Mouse (Mus musculus): ENCODE results near the gene Crabp2.
A peak's percentile ranks its signal among the peaks of the same experiment; 100 is the strongest.

The Crabp2 gene

DNA sequence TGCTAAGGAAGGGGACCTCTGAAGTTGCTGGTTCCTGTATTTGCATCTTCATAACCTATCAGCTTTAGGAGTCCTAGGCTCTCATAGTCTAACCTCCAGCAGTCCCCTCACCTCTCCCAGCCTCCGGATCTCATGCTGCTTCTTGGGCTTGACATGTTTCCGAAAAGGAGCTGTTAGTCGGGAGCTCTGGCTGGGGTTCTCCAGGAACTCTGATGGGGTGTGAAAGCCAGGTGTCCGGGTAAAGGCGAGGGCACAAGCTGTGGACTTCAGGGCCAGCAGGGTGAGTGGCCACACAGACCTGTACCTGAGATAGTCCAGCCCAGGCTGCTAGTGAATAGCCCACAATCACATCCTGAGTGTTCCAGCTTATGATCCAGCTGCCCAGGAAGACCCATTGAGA is 21.0 kb upstream of the Crabp2 start:
- no peak for DNase-seq (ENCODE audit: low spot score in 2 of 2)

DNA sequence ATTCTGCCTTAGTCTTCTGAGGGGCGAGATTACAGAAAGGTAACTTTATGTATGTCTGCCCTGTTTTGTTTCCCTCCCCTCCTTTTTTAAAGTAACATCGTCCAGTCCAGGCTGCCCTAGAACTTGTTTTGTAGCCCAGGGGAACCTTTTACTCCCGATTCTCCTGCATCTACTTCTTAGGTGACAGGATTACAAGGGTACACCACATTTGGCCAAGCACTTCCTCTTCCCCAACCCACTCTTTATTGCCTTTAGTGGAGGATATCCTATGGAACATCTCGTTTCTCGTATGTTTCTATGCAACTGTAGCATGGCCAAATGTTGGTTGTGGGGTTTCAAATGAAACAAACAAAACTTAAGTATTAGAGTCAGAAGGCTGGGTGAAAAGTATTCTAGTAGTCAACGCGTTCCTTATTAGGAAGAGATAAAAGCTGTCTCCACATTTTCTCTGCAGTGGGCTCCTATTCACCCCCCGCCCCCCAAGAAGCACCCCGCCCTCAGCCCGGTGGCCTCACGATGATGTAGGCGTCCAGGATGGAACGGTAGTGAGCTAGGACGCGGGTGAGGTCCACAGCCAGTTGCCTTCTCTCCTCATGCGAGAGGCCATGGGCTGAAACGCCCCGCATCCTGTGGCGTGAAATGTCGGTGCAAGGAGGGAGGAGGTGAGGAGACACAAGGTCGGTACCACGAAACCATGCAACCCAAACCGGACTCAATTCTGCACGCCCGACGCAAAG is 19.0 kb upstream of the Crabp2 start:
- no peak for DNase-seq (ENCODE audit: low spot score in 2 of 2)

DNA sequence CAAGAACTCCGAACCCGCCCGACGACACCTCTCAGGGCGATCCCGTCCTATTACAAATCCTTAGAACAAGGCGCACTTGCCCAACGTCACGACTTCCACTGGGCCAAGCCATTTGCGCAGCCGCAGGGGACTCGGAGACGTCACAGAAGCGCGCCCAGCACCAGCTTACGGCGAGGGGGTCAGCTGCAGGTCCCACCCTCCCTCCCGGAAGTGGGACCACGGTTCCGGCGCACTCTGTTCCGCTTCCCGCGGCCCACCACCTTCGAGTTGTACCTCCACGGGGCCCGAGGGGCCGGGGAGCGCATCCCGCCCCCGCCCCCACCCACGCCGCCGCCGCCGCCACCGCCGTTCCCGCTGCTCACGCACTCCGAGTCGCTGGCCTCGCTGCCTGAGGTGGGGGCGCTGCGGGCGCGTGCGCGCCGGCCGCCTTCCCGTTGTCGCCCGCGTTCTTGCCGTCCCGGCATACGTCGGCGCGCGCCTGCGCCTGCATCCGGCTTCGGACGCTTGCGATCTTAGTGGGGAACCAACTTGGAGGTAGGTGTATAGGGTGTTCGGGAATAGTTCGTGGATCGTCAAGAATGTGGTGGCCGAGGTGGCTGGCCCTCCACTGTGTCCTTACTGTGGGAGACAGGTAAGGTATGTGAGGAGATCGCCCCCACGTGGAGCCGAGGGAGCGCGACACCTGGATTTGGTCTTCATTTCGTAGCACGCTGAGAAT is 18.2 kb upstream of the Crabp2 start, which contains the start of the genes Isg20l2 and Rrnad1:
Gene Isg20l2 (plus strand): TSS at position 237 of the 718 bp plus-strand sequence.
Gene Rrnad1 (minus strand): TSS at position 640 of the 718 bp plus-strand sequence.
- peak; percentile 97 for DNase-seq (ENCODE audit: low spot score in 2 of 2)

DNA sequence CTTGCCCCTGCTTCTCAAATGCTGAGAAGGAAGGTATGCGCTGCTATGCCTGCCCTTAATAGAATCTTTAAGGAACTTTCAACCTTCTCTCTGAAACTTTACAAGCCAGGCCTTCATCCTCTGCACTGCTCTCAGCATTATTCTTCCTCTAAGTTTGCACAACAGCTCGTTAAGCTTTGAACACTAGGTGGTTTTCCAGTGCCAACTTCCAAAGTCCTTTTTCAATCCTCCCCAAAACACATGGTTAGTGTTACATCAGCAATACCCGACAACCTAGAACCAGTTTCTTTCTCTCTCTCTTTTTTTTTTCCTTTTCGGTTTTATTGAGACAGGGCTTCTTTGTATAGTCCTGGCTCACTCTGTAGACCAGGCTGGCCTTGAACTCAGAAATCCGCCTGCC is 14.4 kb upstream of the Crabp2 start:
- no peak for DNase-seq (ENCODE audit: low spot score in 2 of 2)

DNA sequence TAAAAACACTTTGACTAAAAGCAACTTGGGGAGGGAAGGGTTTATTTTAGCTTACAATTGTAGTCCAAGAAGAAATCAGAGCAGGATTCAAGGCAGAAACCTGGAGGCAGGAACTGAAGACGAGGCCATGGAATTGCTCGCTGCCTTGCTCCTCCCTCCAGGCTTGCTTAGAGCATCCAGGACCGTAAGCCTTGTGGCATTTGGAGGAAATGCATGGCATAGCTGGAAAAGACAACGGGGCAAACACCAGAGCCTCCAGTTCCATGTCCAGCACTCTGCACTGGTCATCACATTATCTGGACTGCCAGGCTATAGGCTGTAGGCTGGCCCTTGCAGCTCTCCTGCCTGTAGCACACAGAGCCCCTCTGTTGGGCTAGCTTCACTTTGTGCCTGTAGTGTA is 14.0 kb upstream of the Crabp2 start:
- DNase-seq (ENCODE audit: low spot score in 2 of 2) = no peak

DNA sequence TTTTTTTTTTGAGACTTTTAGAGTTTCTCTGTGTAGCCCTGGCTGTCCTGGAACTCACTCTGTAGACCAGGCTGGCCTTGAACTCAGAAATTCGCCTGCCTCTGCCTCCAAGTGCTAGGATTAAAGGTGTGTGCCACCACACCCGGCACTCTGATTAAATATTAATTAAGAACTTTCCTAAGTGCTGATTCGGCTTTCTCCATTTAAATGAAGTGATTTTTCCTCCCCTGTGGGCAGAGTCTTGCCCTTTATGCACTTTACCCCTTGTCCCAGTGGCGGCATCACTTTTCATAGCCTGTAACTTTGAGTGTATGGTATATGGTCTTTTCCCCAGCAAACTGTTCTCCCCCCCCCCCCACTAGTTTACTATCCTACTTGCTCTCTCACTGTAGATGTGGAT is 13.3 kb upstream of the Crabp2 start:
- DNase-seq (ENCODE audit: low spot score in 2 of 2) = no peak

DNA sequence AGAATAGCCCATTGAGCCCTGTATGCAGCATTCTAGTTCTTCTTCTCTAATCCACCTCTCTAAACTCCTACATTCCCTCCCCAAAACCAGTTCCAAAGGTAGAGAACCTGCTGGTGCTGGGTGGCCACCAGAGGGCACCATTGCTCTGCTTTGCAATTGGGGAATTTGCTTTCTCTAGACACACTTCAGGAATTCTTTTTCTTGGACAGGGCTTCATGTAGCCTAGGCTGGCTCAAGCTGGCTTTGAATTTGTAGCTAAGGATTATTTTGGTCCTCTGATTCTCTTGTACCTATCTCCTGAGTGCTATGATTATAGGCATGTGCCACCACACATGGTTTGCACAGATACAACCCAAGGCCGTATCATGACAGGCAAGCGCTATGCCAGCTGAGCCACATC is 12.7 kb upstream of the Crabp2 start:
- peak in 1 of 2 experiments; percentile 37 for DNase-seq (ENCODE audit: low spot score in 2 of 2)

DNA sequence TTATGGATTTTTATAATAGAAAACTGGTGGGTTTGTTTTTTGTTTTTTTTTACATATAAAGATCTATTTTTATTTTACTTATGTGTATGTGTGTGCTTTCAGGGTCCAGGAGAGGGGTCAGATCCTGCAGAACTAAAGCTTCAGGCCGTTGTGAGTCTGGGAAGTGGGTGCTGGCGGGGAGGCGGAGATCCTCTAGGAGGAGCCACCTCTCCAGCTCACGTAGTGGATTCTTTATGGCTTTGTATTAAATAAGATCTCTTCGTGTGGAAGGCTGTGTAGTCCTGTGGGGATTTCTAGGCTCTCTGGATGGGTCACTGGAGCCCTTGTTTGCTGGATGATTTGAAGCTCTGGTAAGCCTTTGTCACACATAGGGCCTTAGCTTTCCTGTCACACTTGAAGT is 7.9 kb upstream of the Crabp2 start:
- no peak for DNase-seq (ENCODE audit: low spot score in 2 of 2)

DNA sequence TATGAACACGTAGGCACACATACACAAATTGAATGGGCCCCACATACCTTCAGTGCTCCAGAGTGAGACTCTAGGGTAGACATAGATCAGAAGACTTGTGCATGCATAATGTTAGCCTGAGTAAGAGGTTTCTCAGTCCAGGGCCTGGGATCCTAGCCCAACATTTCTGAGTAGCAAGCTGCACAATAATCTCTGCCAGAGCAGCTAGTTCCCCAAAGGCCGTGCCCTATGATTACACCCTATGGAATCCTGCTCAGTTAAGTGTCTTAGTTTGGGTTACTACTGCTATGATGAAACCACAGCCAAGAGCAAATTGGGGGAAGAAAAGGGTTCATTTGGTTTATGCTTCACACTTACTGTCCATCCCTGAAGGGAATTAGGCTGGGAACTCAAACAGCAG is 6.0 kb upstream of the Crabp2 start:
- DNase-seq (ENCODE audit: low spot score in 2 of 2) = no peak

DNA sequence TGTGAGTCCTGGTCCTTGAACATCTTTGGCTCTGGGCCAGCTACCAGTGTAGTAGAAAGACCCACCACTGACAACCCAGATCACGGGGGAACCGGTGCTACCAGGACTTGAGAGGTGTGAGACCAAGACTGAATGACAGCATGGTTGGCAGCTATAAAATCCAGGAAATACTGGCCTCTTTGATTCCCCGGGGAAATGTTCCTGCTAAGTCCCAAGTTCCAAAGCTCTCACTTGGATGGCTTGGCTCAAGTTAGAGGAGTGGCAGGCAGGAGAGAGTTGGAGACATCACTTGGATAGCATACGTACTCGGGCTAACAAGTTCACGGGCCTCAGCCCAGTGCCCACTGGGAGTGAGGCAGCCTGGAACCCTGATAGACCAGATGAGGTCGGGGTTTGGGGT is 4.9 kb upstream of the Crabp2 start:
- DNase-seq (ENCODE audit: low spot score in 2 of 2) = no peak

DNA sequence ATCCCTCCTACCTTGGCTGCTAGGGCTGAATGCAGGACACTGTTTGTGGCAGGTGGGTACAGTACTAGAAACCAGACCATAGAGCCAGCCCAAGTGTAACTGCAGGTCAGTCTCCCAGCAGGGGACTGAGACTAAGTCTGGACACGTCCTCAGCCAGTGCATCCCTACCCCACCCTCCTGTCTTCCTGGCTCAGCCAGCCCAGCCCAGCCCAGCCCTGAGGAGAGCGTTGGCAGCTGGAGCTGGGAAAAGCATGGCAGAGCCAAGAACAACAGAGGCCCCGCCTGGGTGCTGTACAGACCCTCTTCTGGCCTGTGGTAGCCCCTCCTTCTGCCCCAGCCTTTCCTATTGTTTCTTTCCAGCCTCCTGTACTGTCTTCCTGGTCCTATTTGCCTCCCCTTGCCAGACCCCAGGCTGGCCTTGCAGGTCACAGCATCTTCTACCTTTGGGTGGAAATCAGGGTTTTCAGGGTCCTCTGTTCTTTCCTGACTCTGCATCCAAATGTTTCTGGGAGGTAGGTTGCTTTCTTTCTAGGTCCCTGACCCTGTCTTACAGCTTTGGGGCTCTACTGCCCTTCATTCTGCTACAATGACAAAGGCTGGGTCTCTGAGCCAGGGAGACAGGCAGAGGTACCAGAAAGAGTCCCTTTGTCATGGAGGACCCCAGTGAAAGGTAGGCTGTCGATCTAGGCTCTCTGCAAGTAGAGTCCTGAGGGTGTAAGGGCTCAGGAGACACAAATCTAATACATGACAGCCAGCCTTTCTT is 3.4 kb upstream of the Crabp2 start:
- no peak for DNase-seq (ENCODE audit: low spot score in 2 of 2)

DNA sequence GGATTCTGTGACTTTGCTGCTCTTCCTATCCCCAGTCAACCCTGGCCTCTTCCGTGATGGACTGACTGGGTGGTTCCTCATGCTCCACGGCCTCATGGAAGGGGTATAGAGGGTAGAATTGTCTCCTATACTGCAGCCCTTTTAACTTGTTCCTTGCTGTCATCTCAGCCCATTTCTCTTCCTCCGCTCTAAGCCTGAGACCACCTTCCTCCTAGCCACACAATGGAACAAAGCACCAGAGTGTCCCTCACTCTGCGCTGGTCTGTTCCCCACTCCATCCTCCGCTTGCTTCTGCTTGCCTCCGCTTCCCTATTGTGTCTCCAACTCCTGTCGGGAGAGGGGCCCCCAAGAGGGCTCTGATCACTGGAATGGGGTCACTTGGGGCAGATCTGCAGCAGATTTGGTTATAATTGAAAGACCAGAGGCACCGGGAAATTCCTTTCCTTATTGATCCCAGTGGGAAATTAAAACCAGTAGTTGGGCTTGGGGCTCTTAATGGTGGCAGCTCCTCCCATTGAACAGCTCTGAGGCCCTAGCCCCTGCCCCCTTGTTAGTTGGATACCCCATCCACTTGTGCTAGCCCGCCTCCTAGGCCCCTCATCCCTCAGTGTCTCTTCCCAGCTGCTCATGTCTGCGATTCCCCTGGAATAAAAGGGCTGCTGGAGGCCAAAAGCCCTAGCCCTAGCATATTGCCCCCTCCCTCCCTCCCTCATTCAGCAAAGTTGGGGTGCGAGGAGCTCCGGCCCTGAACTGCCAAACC is 2.5 kb upstream of the Crabp2 start:
- no peak for DNase-seq (ENCODE audit: low spot score in 2 of 2)

DNA sequence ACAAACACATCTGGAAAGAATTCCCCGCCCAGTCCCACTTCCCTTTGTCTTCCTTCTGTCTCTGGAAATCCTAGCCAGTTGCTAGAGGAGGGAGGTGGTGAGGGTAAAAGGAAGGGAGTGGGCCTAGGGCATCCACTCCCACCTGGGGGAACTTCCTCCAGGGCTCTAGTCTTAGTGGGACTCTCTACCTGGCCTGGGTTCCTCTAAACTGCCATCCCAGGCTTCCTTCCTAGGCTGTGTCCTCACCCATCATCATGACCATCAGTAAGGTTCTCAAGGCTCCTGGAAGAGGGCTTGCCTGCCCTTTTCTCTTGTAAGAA is 2.0 kb upstream of the Crabp2 start:
- DNase-seq (ENCODE audit: low spot score in 2 of 2) = no peak

DNA sequence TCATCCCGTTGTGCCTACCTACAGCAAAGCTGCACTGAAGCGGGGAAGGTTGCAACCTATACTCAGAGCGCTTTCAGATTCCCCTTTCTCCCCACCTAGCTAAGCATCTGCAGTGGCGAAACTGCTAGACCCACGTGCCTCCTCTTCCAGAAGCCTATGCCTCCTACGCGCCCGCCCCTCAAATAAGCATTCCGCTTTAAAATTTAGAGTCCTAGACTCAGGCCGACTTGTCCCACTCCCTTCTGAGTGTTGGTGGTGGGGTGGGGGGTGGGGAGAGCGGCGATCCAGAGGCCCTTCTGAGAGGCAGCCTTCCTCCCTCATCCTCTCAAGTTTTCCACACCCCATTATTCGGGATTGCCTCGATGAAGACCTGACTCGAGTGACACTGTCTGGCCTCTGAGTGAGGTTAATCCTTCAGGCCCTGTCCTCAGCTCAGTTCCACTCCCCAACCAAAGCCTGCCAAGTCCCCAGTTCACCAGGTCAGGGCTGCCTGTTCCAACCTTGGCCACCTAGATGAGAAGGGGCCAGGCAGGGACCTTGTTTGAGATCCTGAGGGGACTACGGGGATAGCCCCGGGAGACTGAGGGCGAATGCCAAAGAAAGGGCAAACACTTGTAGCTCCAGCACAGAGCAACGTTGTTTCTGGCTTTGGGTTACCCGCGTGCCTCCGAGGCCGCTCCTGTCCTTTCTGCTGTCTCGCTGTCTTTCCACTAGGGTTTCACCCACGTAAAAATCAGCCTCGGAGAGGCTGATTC is 1.2 kb upstream of the Crabp2 start:
- no peak for DNase-seq (ENCODE audit: low spot score in 2 of 2)

DNA sequence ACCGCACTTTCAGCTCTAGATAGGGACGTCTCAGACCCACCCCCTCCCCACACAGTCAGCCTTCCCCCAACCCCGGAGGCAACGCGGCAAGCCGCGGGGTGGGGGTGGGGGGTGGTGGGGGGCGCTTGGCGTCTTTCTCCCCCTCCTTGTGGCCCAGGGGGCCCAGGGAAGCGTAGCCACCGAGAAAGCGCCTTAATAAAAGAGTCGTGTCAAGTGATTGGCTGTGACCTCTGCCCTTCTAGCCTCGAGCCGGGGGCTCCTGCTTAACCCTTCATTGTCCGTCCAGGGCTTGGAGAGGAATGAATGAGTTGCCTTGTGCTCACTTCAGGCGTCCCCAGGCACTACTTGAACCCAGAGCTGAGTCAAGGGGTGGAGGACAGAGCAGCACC is 661 bp upstream of the Crabp2 start:
- no peak for DNase-seq (ENCODE audit: low spot score in 2 of 2)

DNA sequence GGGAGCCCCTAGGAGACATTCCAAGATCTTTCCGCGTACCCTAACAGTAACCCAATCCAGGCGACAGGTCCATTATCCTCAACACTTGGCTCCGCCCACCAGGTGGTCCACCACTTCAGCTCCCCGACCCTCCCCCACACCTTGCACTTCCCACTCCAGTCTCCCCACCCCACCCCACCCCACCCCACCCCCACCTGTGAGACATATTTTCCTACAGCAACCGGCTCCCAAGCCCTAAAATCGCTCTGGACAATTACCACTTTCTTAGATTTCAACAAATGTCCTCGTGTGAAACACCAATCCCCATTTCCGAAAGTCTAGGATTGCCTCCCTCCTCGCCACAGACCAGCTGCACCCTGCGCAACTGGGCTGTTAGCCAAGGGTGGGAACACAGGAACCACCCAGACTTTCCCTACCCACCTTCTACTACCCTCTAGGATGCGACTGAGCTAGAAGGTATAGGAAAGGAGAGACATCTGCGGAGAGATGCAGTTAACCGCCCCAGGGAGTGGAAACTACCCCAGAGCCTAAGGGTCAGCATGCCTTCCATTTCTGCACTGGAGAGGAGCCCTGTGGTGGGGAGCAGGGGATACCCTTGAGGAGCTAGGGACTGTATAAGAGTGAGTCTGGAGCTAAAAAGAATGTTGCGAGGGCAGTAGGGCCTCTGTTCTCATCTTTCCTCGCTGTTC is 944 bp downstream of the Crabp2 start:
- DNase-seq (ENCODE audit: low spot score in 2 of 2) = no peak

DNA sequence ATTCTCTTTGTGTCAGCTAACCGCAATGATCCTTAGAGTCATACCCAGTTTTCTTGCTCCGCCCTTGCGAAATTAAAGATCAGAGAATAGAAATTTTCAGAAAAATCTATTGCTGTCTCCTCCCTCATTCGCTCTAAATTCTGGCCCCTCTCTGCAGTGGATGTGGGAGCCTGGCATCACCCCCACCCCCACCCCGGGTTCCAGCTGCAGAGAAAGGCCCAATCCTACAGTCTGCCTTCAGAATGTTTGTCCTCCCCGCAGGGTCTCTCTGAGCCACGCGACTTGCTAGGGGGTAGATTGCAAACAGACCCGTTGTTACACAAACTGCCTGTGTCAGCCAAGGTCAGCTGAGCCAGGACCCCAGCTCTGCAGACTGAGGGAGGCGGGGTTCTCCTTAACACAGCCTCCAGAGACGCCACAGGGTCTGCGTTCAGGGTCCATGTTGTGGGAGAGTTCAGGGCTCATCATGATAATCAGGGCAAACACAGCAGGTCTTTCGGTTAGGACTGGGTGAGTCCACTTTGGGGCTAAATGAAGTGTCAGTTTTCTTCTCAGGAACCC is 1.6 kb downstream of the Crabp2 start:
- DNase-seq (ENCODE audit: low spot score in 2 of 2) = no peak

DNA sequence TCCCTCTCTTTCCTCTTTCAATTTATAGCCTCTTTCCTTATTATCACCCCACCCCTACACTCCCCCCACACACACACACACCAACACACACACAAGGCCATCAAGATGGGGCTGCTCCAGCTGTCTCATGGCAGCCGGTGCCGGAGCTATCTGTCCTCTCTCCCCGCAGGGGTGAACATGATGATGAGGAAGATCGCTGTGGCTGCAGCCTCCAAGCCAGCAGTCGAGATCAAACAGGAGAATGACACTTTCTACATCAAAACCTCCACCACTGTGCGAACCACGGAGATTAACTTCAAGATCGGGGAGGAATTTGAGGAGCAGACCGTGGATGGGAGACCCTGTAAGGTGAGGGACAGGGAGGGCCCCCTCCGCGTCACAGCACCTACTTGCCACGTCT is 3.5 kb downstream of the Crabp2 start:
- no peak for DNase-seq (ENCODE audit: low spot score in 2 of 2)

DNA sequence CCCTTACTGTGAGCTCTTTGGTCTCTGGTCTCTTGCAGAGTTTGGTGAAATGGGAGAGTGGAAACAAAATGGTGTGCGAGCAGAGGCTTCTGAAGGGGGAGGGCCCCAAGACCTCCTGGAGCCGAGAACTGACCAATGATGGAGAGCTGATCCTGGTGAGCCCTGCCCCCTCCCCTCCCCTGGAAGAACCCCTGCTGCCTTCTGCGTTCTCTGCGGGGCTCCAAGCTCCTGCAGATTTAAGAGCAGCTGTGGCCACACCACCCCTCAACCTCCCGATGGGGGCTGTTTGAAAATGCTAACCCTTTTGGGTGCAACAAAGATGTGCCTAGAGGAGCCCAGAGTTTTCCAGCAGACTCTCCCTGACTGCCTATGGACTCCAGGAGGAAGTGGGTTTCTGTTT is 4.0 kb downstream of the Crabp2 start:
- DNase-seq (ENCODE audit: low spot score in 2 of 2) = no peak

DNA sequence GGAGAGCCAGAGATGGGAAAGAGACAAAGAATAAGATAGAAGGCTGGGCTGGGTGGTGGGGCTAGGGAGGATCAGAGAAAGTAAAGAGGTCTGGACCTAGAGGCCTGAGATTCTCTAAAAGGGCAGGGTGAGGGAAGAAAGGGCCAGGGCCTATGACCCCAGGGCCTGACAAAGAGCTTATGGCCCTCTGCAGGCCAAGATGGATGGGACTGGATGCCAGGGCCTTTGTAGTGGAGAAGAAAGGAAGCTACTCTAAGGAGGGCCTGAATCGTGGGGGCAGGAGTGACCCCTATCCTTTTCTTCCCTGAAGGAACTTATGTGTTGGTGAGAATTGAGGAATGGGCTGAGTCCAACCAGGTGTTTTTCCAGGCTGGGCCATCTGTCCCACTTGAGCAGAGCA is 9.6 kb downstream of the Crabp2 start:
- no peak for DNase-seq (ENCODE audit: low spot score in 2 of 2)
